Mouse (Mus musculus) MEL (cell line): ENCODE results near the gene Gm32742. TPM values are rescaled to one million over a fixed set of nuclear protein-coding genes. Genes with fewer than 3 reads are reported as not detected.

ENCODE experiments used
- DNase-seq: peaks from one replicate; pipeline ENCODE4 v3.0.0; 2011; ENCODE audit warnings: low read depth, low spot score
- H3K27ac ChIP-seq: 2 replicates; pipeline ENCODE4 v1.5.1; 2012; ENCODE audit warnings: low read depth, mild to moderate bottlenecking, control low read depth, low read length, moderate library complexity; ENCODE audit not compliant: control insufficient read depth
- H3K27me3 ChIP-seq, 2 experiments: fragments of 150-350 bp in 1 of 2; sonication (generic) in 1 of 2; 2 replicates each; pipeline ENCODE4 v1.6.1; 2012; ENCODE audit warnings: low read length in 2 of 2, mild to moderate bottlenecking in 2 of 2, improper control_type of control experiment in 1 of 2, moderate library complexity in 1 of 2; ENCODE audit not compliant: insufficient read depth in 2 of 2, control insufficient read depth in 1 of 2
- H3K36me3 ChIP-seq, 2 experiments: 2 replicates each; pipeline ENCODE4 v1.6.1; 2012 to 2014; ENCODE audit warnings: low read length in 2 of 2, improper control_type of control experiment in 1 of 2, inconsistent platforms in 1 of 2, mild to moderate bottlenecking in 1 of 2; ENCODE audit not compliant: insufficient read depth in 2 of 2, control insufficient read depth in 1 of 2
- H3K4me1 ChIP-seq, 2 experiments: fragments of 150-350 bp in 1 of 2; sonication (generic) in 1 of 2; 2 replicates each; pipeline ENCODE4 v1.6.1; 2012; ENCODE audit warnings: low read length in 2 of 2, improper control_type of control experiment in 1 of 2, mild to moderate bottlenecking in 1 of 2; ENCODE audit not compliant: insufficient read depth in 2 of 2, control insufficient read depth in 1 of 2
- H3K4me3 ChIP-seq, 2 experiments: fragments of 150-350 bp in 1 of 2; sonication (generic) in 1 of 2; 2 replicates each; pipeline ENCODE4 v1.5.1; 2012; ENCODE audit warnings: low read depth in 2 of 2, low read length in 2 of 2, mild to moderate bottlenecking in 2 of 2, moderate library complexity in 2 of 2, control low read depth in 1 of 2, improper control_type of control experiment in 1 of 2; ENCODE audit not compliant: control insufficient read depth in 1 of 2, insufficient read depth in 1 of 2
- H3K79me2 ChIP-seq: 2 replicates; pipeline ENCODE4 v1.6.1; 2012; ENCODE audit warnings: mild to moderate bottlenecking, low read length, moderate library complexity; ENCODE audit not compliant: control insufficient read depth, poor library complexity, insufficient read depth
- H3K9ac ChIP-seq: 2 replicates; pipeline ENCODE4 v1.6.1; 2012; ENCODE audit warnings: low read depth, mild to moderate bottlenecking, control low read depth, low read length, moderate library complexity; ENCODE audit not compliant: control insufficient read depth, poor library complexity, severe bottlenecking
- H3K9me3 ChIP-seq: fragments of 150-350 bp; sonication (generic); replicated peaks from 2 replicates; pipeline ENCODE4 v1.6.1; 2012; ENCODE audit warnings: mild to moderate bottlenecking, low read length, improper control_type of control experiment, moderate library complexity; ENCODE audit not compliant: insufficient read depth
- CHD1 ChIP-seq: IDR thresholded peaks from 2 replicates; pipeline ENCODE4 v1.6.1; 2012; ENCODE audit warnings: low read depth, mild to moderate bottlenecking, inconsistent platforms, low read length, improper control_type of control experiment
- CHD2 ChIP-seq: IDR thresholded peaks from 2 replicates; pipeline ENCODE4 v1.6.1; 2011; ENCODE audit warnings: low read length, improper control_type of control experiment
- E2F4 ChIP-seq: IDR thresholded peaks from 2 replicates; pipeline ENCODE4 v1.6.1; 2011; ENCODE audit warnings: low read depth, low read length, improper control_type of control experiment, borderline replicate concordance
- ELF1 ChIP-seq: IDR thresholded peaks from 2 replicates; pipeline ENCODE4 v1.6.1; 2014; ENCODE audit warnings: low read depth, mild to moderate bottlenecking, inconsistent platforms, low read length, improper control_type of control experiment, moderate library complexity
- EP300 ChIP-seq, 2 experiments: IDR thresholded peaks; 2 replicates each; pipeline ENCODE4 v1.6.1; 2011; ENCODE audit warnings: improper control_type of control experiment in 2 of 2, low read length in 2 of 2, low read depth in 1 of 2, mild to moderate bottlenecking in 1 of 2
- ETS1 ChIP-seq: IDR thresholded peaks from 2 replicates; pipeline ENCODE4 v1.6.1; 2012; ENCODE audit warnings: low read depth, mild to moderate bottlenecking, inconsistent platforms, low read length, improper control_type of control experiment, moderate library complexity
- GABPA ChIP-seq: IDR thresholded peaks from 2 replicates; pipeline ENCODE4 v1.6.1; 2012; ENCODE audit warnings: low read depth, mild to moderate bottlenecking, inconsistent platforms, low read length, improper control_type of control experiment, moderate library complexity
- JUND ChIP-seq: IDR thresholded peaks from 2 replicates; pipeline ENCODE4 v1.6.1; 2011; ENCODE audit warnings: low read depth, mild to moderate bottlenecking, improper control_type of control experiment, low read length
- MAFK ChIP-seq: IDR thresholded peaks from 2 replicates; pipeline ENCODE4 v1.6.1; 2011; ENCODE audit warnings: low read depth, mild to moderate bottlenecking, low read length, improper control_type of control experiment, borderline replicate concordance
- MAZ ChIP-seq: IDR thresholded peaks from 2 replicates; pipeline ENCODE4 v1.6.1; 2012; ENCODE audit warnings: low read depth, mild to moderate bottlenecking, inconsistent platforms, low read length, improper control_type of control experiment
- MEF2A ChIP-seq: IDR thresholded peaks from 2 replicates; pipeline ENCODE4 v1.6.1; 2014; ENCODE audit warnings: low read depth, mild to moderate bottlenecking, inconsistent platforms, low read length, improper control_type of control experiment; ENCODE audit not compliant: poor library complexity, insufficient replicate concordance, severe bottlenecking; ENCODE audit errors: extremely low read depth
- MYB ChIP-seq: IDR thresholded peaks from 2 replicates; pipeline ENCODE4 v1.6.1; 2011; ENCODE audit warnings: mild to moderate bottlenecking, low read depth, low read length, improper control_type of control experiment
- MYC ChIP-seq: IDR thresholded peaks from 2 replicates; pipeline ENCODE4 v1.6.1; 2011; ENCODE audit warnings: low read depth, mild to moderate bottlenecking, low read length, improper control_type of control experiment, moderate library complexity
- SIN3A ChIP-seq: IDR thresholded peaks from 2 replicates; pipeline ENCODE4 v1.6.1; 2012; ENCODE audit warnings: low read length, improper control_type of control experiment, inconsistent platforms
- TAL1 ChIP-seq: IDR thresholded peaks from 2 replicates; pipeline ENCODE4 v1.6.1; 2012; ENCODE audit warnings: mild to moderate bottlenecking, inconsistent platforms, low read length, moderate library complexity, mixed read lengths
- TBP ChIP-seq: IDR thresholded peaks from 2 replicates; pipeline ENCODE4 v1.8.0; 2011; ENCODE audit warnings: low read depth, low read length, improper control_type of control experiment
- UBTF ChIP-seq: IDR thresholded peaks from 2 replicates; pipeline ENCODE4 v1.6.1; 2012; ENCODE audit warnings: low read depth, mild to moderate bottlenecking, inconsistent platforms, low read length, improper control_type of control experiment, moderate library complexity, borderline replicate concordance; ENCODE audit not compliant: insufficient read depth
- USF1 ChIP-seq: IDR thresholded peaks from 2 replicates; pipeline ENCODE4 v1.6.1; 2014; ENCODE audit warnings: low read depth, mild to moderate bottlenecking, inconsistent platforms, low read length, improper control_type of control experiment, moderate library complexity
- USF2 ChIP-seq, 2 experiments: IDR thresholded peaks; 2 replicates each; pipeline ENCODE4 v1.6.1; 2011 to 2012; ENCODE audit warnings: improper control_type of control experiment in 2 of 2, low read length in 2 of 2, borderline replicate concordance in 1 of 2, inconsistent platforms in 1 of 2, low read depth in 1 of 2, mild to moderate bottlenecking in 1 of 2; ENCODE audit not compliant: insufficient read depth in 1 of 2
- ZMIZ1 ChIP-seq: IDR thresholded peaks from 2 replicates; pipeline ENCODE4 v1.6.1; 2012; ENCODE audit warnings: low read depth, mild to moderate bottlenecking, inconsistent platforms, low read length, improper control_type of control experiment, moderate library complexity
- polyA plus RNA-seq, 2 experiments: library from polyadenylated mRNA; stranded (reverse) in 1 of 2; unstranded in 1 of 2; fragments of >175 nt in 1 of 2; fragments of >200 nt in 1 of 2; gene quantifications; 2 replicates each; pipeline versions ENCODE4 v1.2.1 to v1.2.4; 2012; ENCODE audit warnings: low replicate concordance in 2 of 2, low read depth in 1 of 2; ENCODE audit not compliant: insufficient read length in 2 of 2, insufficient read depth in 1 of 2, missing spikeins in 1 of 2
- total RNA-seq: library from RNA; depleted of rRNA; stranded (reverse); fragments of 300-350 nt; gene quantifications from 2 replicates; pipeline ENCODE4 v1.2.3, GENCODE M21; 2012

Gm32742 gene
- total and polyA plus RNA-seq, 3 experiments = 0.01 TPM; not detected in 2

- no peak for DNase-seq
- no peak overlapping the region for H3K9ac ChIP-seq
- no peaks in the 10 kb centered on the region for H3K79me2 ChIP-seq
Measured at GRCm38 (mm10) chr9:51208974-51209332, 43.6 kb upstream of the Gm32742 start.

GRCm38 (mm10) chr9:51194790-51195189 lies 29.5 kb upstream of the Gm32742 start:
- Histone ChIP-seq H3K4me1 (no peaks in the 10 kb centered on the region), H3K27me3 (peaks cover 1 to 2% of the 10 kb centered on the region in 2 experiments; a peak in 1 of 4 replicates), H3K4me3 (no peak overlapping the region), H3K9me3 (no peaks in the 10 kb centered on the region), H3K79me2 (no peaks in the 10 kb centered on the region), H3K36me3 (no peaks in the 10 kb centered on the region), H3K27ac (no peak overlapping the region), H3K9ac (no peak overlapping the region)
- DNase-seq = peak; percentile 62
- TF ChIP-seq ELF1 (0 out of 2 replicates have a peak, but pooled peaks have one; percentile 10), TBP (no peak)

More at GRCm38 (mm10) chr9:51208974-51209332, 43.6 kb upstream of the Gm32742 start:
- H3K4me3 ChIP-seq = no peak overlapping the region
- peaks cover 2 to 5% of the 10 kb centered on the region in 2 experiments for H3K27me3 ChIP-seq
- no peaks in the 10 kb centered on the region for H3K9me3 ChIP-seq
- H3K27ac ChIP-seq = no peak overlapping the region
- H3K36me3 ChIP-seq = no peaks in the 10 kb centered on the region
- TF ChIP-seq CHD1 = no peak
- no peak for TF ChIP-seq MYB
- TF ChIP-seq USF2 (IDR thresholded peaks at IDR 0.05; ENCODE audit: borderline replicate concordance in 1 of 2, insufficient read depth in 1 of 2, low read depth in 1 of 2, low read length in 2 of 2) = no peak
- no peak for TF ChIP-seq EP300 (IDR thresholded peaks at IDR 0.05; ENCODE audit: low read depth in 1 of 2, low read length in 2 of 2)
- TF ChIP-seq MAFK = no peak
- no peak for TF ChIP-seq MEF2A
- no peak for TF ChIP-seq TBP
- TF ChIP-seq MAZ = no peak
- TF ChIP-seq GABPA = no peak
- TF ChIP-seq USF1 = no peak
- TF ChIP-seq CHD2 = no peak
- no peak for TF ChIP-seq MYC
- no peaks in the 10 kb centered on the region for H3K4me1 ChIP-seq

GRCm38 (mm10) chr9:51190655-51191054 lies 25.3 kb upstream of the Gm32742 start:
- no peak overlapping the region for H3K9ac ChIP-seq
- H3K4me3 ChIP-seq = no peak overlapping the region
- peaks cover 5 to 12% of the 10 kb centered on the region in 2 experiments; a peak in 3 of 4 replicates for H3K27me3 ChIP-seq
- no peaks in the 10 kb centered on the region for H3K36me3 ChIP-seq
- no peak overlapping the region for H3K27ac ChIP-seq
- H3K4me1 ChIP-seq = no peaks in the 10 kb centered on the region
- no peak for DNase-seq
- H3K79me2 ChIP-seq = no peaks in the 10 kb centered on the region
- H3K9me3 ChIP-seq = no peaks in the 10 kb centered on the region
- TF ChIP-seq TAL1 (no peak), UBTF (no peak), GABPA (no peak), ETS1 (no peak), SIN3A (no peak), JUND (no peak), USF1 (no peak), E2F4 (no peak), ZMIZ1 (no peak)
